In genomic region chr10:80900318-80901247, GRCm38 (mm10) we compare ENCODE assay signal across 8 mouse cellular contexts. TPM values are rescaled to one million over a fixed set of nuclear protein-coding genes. Genes with fewer than 3 reads are reported as not detected.
DNase-seq lines count a peak whose midpoint lies in the region; ATAC-seq and TF ChIP-seq lines count a peak whose summit lies in the region.

Gene Timm13, minus strand, starts transcription at chr10:80900969.

- peak; percentile 95 for ATAC-seq in forebrain, embryonic 15.5 days (replicated peaks)
- ATAC-seq in neutrophil, adult 5-6 weeks (ENCODE audit: extremely low read depth, insufficient number of reproducible peaks, low FRiP score, poor library complexity, severe bottlenecking), result peak; percentile 91

- peak within 1 kb of the TSS; percentile 92 for H3K9ac ChIP-seq in ES-E14 (ENCODE audit: insufficient read depth, low read depth, low read length, poor library complexity, severe bottlenecking)
- H3K9ac ChIP-seq in forebrain, embryonic 15.5 days (replicated peaks), result peak within 1 kb of the TSS; percentile 70

- intact Hi-C loops in heart, postnatal 25 days (cut with DNase I), result no loop called here

- in situ Hi-C loops in ES-E14 (cut with MboI; ENCODE audit: low sequenced_read_pairs in 2 of 2, unreplicated experiment in 2 of 2), result no loop called here

- H3K4me2 ChIP-seq in forebrain, embryonic 15.5 days (replicated peaks), result peak within 1 kb of the TSS; percentile 90

- H3K4me3 ChIP-seq in ES-E14 (ENCODE audit: insufficient read depth in 1 of 2, low read depth in 1 of 2, low read length in 2 of 2, poor library complexity in 1 of 2, severe bottlenecking in 1 of 2), result peak within 1 kb of the TSS; percentile 84 to 94
- H3K4me3 ChIP-seq in forebrain, embryonic 15.5 days, result peak within 1 kb of the TSS; percentile 69
- H3K4me3 ChIP-seq in lung, adult 2 months (replicated peaks; ENCODE audit: extremely low read depth, low read depth, low read length), result peak within 1 kb of the TSS; percentile 69

- H3K27ac ChIP-seq in ES-E14 (ENCODE audit: insufficient read depth, low read depth, low read length, poor library complexity, severe bottlenecking), result peak within 1 kb of the TSS; percentile 74
- peak within 1 kb of the TSS; percentile 85 for H3K27ac ChIP-seq in forebrain, embryonic 15.5 days (replicated peaks)

- WGBS in forebrain, embryonic 15.5 days, result under 1% methylated on average over 72 of the region's 72 CpGs
- under 1% methylated on average over 72 of the region's 72 CpGs for WGBS in lung, adult 2 months

- no peaks in the 10 kb centered on the region for H3K27me3 ChIP-seq in forebrain, embryonic 15.5 days

- peaks cover 0 to 22% of the 10 kb centered on the region in 2 experiments; a peak in 1 of 4 replicates for H3K4me1 ChIP-seq in ES-E14 (ENCODE audit: control insufficient read depth in 2 of 2, insufficient read depth in 2 of 2, low read length in 2 of 2, poor library complexity in 1 of 2)
- peaks cover 17% of the 10 kb centered on the region for H3K4me1 ChIP-seq in forebrain, embryonic 15.5 days
- peaks cover 7% of the 10 kb centered on the region; the same call in 1 of the 2 replicates for H3K4me1 ChIP-seq in lung, adult 2 months (ENCODE audit: control insufficient read depth, insufficient read depth, low read length)

- peaks cover 43% of the 10 kb centered on the region for H3K36me3 ChIP-seq in ES-E14 (ENCODE audit: control insufficient read depth, insufficient read depth, low read length, poor library complexity, severe bottlenecking)
- peaks cover 40% of the 10 kb centered on the region for H3K36me3 ChIP-seq in forebrain, embryonic 15.5 days

- TF ChIP-seq CTCF in lung, adult 2 months (IDR thresholded peaks at IDR 0.05; ENCODE audit: insufficient read depth, low read length), result no peak

- peak; percentile 99 for DNase-seq in ES-E14 (ENCODE audit: low read depth, low spot score)
- DNase-seq in cerebellum, adult 11-12 months, result peak; percentile 99
- DNase-seq in heart, postnatal 25 days (ENCODE audit: low spot score), result peak; percentile 99
- DNase-seq in layer of hippocampus, adult 18-20 months (ENCODE audit: low spot score in 2 of 2), result peak; percentile 99 to 100
- peak; percentile 95 for DNase-seq in lung, adult 2 months
- peak; percentile 97 to 98 for DNase-seq in thymus, adult 18-20 months

- no peaks in the 10 kb centered on the region for H3K9me3 ChIP-seq in ES-E14 (ENCODE audit: control insufficient read depth, insufficient read depth, low read depth, low read length)
- no peaks in the 10 kb centered on the region for H3K9me3 ChIP-seq in forebrain, embryonic 15.5 days

- peak; percentile 87 for TF ChIP-seq POLR2A in lung, adult 2 months (IDR thresholded peaks at IDR 0.05; ENCODE audit: borderline replicate concordance, extremely low read depth, low read depth, low read length)

TF ChIP-seq in ES-E14, 5 proteins besides CTCF, POLR2A, EP300 and RAD21:
- TF ChIP-seq HCFC1 (IDR thresholded peaks at IDR 0.05; ENCODE audit: borderline replicate concordance, insufficient read depth, low read length), result peak; percentile 99
- TF ChIP-seq MAFK (IDR thresholded peaks at IDR 0.05; ENCODE audit: insufficient read depth, low read depth, low read length), result peak; percentile 69; the same call in 1 of the 2 replicates
- no peak for TF ChIP-seq ZC3H11A (IDR thresholded peaks at IDR 0.05; ENCODE audit: borderline replicate concordance, low read depth, low read length)
- peak; percentile 93; the same call in 1 of the 2 replicates for TF ChIP-seq ZNF384 (IDR thresholded peaks at IDR 0.05; ENCODE audit: low read depth, low read length)
- TF ChIP-seq CHD2 (IDR thresholded peaks at IDR 0.05; ENCODE audit: low read depth, low read length), result peak; percentile 96
TF ChIP-seq in ES-E14: peak in this region for 4.

RNA-seq across cellular contexts. Expression of gene Timm13, which starts in this region (rescaled TPM):
- total RNA-seq in ES-E14 (2012; rRNA removed), result 219 and 244 TPM in 2 replicates
- 326 and 357 TPM in 2 replicates for polyA plus RNA-seq in forebrain, embryonic 15.5 days (2015; fragmentation: Nextera tagmentation; extraction: Ambion mirVana)
- total RNA-seq in heart, postnatal 25 days (2021), result 100 to 1,000 TPM; 143 to 148 TPM
- total RNA-seq in layer of hippocampus, adult 18-20 months (2021), result 100 to 1,000 TPM; 136 to 144 TPM
- polyA plus RNA-seq in lung, adult 2 months (2012; rRNA removed), result 157 and 196 TPM in 2 replicates
- total RNA-seq in neutrophil, adult 5-6 weeks (2017), result 15.1 and 23.1 TPM in 2 replicates

Comparison
In these comparisons a context has a peak if more than half of its experiments do, and no peak if none do; other contexts are left out.
1. Peak in every context shown above with its lines: DNase-seq, ATAC-seq, H3K4me3 ChIP-seq and H3K27ac ChIP-seq.